Mouse (Mus musculus) lung, postnatal 0 days (tissue): ENCODE measurements around the gene Pcnx. TPM values are rescaled to one million over a fixed set of nuclear protein-coding genes. Genes with fewer than 3 reads are reported as not detected.
A peak's percentile ranks its signal among the peaks of the same experiment; 100 is the strongest.

Source experiments
- ATAC-seq: fragments of 200-750 bp; cut with Nextera tagmentation; 2 replicates; pipeline ENCODE4 v1.8.0; 2017; ENCODE audit warnings: moderate library complexity
- DNase-seq: peaks from one replicate; pipeline ENCODE4 v3.0.0-alpha.2; 2016; ENCODE audit warnings: low spot score
- H3K27ac ChIP-seq: fragments of 300-500 bp; sonication (generic); 2 replicates; pipeline ENCODE4 v1.5.1; 2014; ENCODE audit warnings: antibody characterized with exemption, mild to moderate bottlenecking, low read length, mixed read lengths
- H3K27me3 ChIP-seq: fragments of 300-500 bp; sonication (generic); replicated peaks from 2 replicates; pipeline ENCODE4 v1.6.1; 2014; ENCODE audit warnings: low read length, mixed read lengths; ENCODE audit not compliant: insufficient read depth
- H3K36me3 ChIP-seq: fragments of 300-500 bp; sonication (generic); 2 replicates; pipeline ENCODE4 v1.6.1; 2014; ENCODE audit warnings: low read length, mixed read lengths; ENCODE audit not compliant: insufficient read depth
- H3K4me1 ChIP-seq: fragments of 300-500 bp; sonication (generic); 2 replicates; pipeline ENCODE4 v1.6.1; 2014; ENCODE audit warnings: antibody characterized with exemption, low read depth, low read length, mixed read lengths; ENCODE audit not compliant: insufficient read depth
- H3K4me2 ChIP-seq: fragments of 300-500 bp; sonication (generic); replicated peaks from 2 replicates; pipeline ENCODE4 v1.6.1; 2014; ENCODE audit warnings: low read depth, mild to moderate bottlenecking, low read length, moderate library complexity, mixed read lengths
- H3K4me3 ChIP-seq: fragments of 300-500 bp; sonication (generic); 2 replicates; pipeline ENCODE4 v1.5.1; 2014; ENCODE audit warnings: low read depth, low read length
- H3K9ac ChIP-seq: fragments of 300-500 bp; sonication (generic); replicated peaks from 2 replicates; pipeline ENCODE4 v1.6.1; 2014; ENCODE audit warnings: low read depth, mild to moderate bottlenecking
- H3K9me3 ChIP-seq: fragments of 300-500 bp; sonication (generic); 2 replicates; pipeline ENCODE4 v1.6.1; 2016; ENCODE audit warnings: low read length, mixed read lengths
- CTCF ChIP-seq: IDR thresholded peaks from 2 replicates; pipeline ENCODE4 v1.5.1; 2016; ENCODE audit warnings: antibody characterized with exemption, mild to moderate bottlenecking
- EP300 ChIP-seq: IDR thresholded peaks from 2 replicates; pipeline ENCODE4 v1.6.1; 2016; ENCODE audit warnings: antibody characterized with exemption, mild to moderate bottlenecking, control low read depth
- WGBS: fragments of 180-500 bp; shearing (Covaris S2); extraction: QIAGEN DNeasy Blood & Tissue Kit; methylation state at CpG from one replicate; pipeline ENCODE4 v1.1.7; 2014; 5-methylcytosine and 5-hydroxymethylcytosine counted together
- polyA plus RNA-seq: library from polyadenylated mRNA; unstranded; fragments of >200 nt; fragmentation: Nextera tagmentation; extraction: Ambion mirVana; gene quantifications from 2 replicates; pipeline ENCODE4 v1.2.1, GENCODE M21; 2015

Gene Pcnx
- polyA plus RNA-seq, 1 experiment from 2014 or later, result 13.5 TPM

GRCm38 (mm10) chr12:81837463-81837862, 22.4 kb upstream of the Pcnx start:
- Histone ChIP-seq H3K4me2 (no peak overlapping the region), H3K27ac (no peak overlapping the region), H3K27me3 (no peaks in the 10 kb centered on the region), H3K4me3 (no peak overlapping the region), H3K4me1 (no peaks in the 10 kb centered on the region), H3K9ac (no peak overlapping the region), H3K9me3 (no peaks in the 10 kb centered on the region), H3K36me3 (no peaks in the 10 kb centered on the region)
- no peak for DNase-seq
- ATAC-seq, result no peak
- 48% methylated on average over 5 of the region's 5 CpGs for WGBS
- TF ChIP-seq CTCF (no peak), EP300 (no peak)

GRCm38 (mm10) chr12:81839663-81840062, 20.2 kb upstream of the Pcnx start:
- Histone ChIP-seq H3K27me3 (no peaks in the 10 kb centered on the region), H3K9me3 (no peaks in the 10 kb centered on the region), H3K36me3 (no peaks in the 10 kb centered on the region), H3K4me1 (no peaks in the 10 kb centered on the region), H3K4me3 (no peak overlapping the region), H3K4me2 (no peak overlapping the region), H3K9ac (no peak overlapping the region), H3K27ac (no peak overlapping the region)
- ATAC-seq (no peak), DNase-seq (no peak)
- TF ChIP-seq CTCF, result no peak
- no peak for TF ChIP-seq EP300
- WGBS, result 84% methylated on average over 5 of the region's 5 CpGs

GRCm38 (mm10) chr12:81841046-81841445, 18.8 kb upstream of the Pcnx start:
- Histone ChIP-seq H3K4me1 (no peaks in the 10 kb centered on the region), H3K4me2 (no peak overlapping the region), H3K9ac (no peak overlapping the region), H3K27ac (no peak overlapping the region), H3K36me3 (no peaks in the 10 kb centered on the region), H3K9me3 (no peaks in the 10 kb centered on the region), H3K27me3 (no peaks in the 10 kb centered on the region), H3K4me3 (no peak overlapping the region)
- TF ChIP-seq EP300, result no peak
- TF ChIP-seq CTCF, result no peak
- 61% methylated on average over 5 of the region's 5 CpGs for WGBS
- DNase-seq (peak; percentile 73), ATAC-seq (peak; percentile 69)

- Histone ChIP-seq H3K36me3 (no peaks in the 10 kb centered on the region), H3K4me3 (no peak overlapping the region), H3K27ac (no peak overlapping the region), H3K9me3 (no peaks in the 10 kb centered on the region), H3K4me2 (no peak overlapping the region), H3K9ac (no peak overlapping the region), H3K4me1 (no peaks in the 10 kb centered on the region), H3K27me3 (no peaks in the 10 kb centered on the region)
- TF ChIP-seq EP300 (no peak), CTCF (no peak)
- 75% methylated on average over 5 of the region's 5 CpGs for WGBS
- DNase-seq, result no peak
- no peak for ATAC-seq
Observed at GRCm38 (mm10) chr12:81843501-81843900, 16.3 kb upstream of the Pcnx start.

- no peak for TF ChIP-seq EP300
- no peak for TF ChIP-seq CTCF
- DNase-seq (no peak), ATAC-seq (no peak)
- WGBS, result 25% methylated on average over 13 of the region's 13 CpGs
- Histone ChIP-seq H3K27ac (no peak overlapping the region), H3K36me3 (no peaks in the 10 kb centered on the region), H3K4me2 (peak overlapping the region; percentile 39), H3K9me3 (no peaks in the 10 kb centered on the region), H3K27me3 (no peaks in the 10 kb centered on the region), H3K4me1 (no peaks in the 10 kb centered on the region), H3K9ac (no peak overlapping the region), H3K4me3 (no peak overlapping the region)
Observed at GRCm38 (mm10) chr12:81844572-81844971, 15.3 kb upstream of the Pcnx start.

GRCm38 (mm10) chr12:81844981-81845380, 14.8 kb upstream of the Pcnx start:
- Histone ChIP-seq H3K27ac (no peak overlapping the region), H3K36me3 (no peaks in the 10 kb centered on the region), H3K9ac (no peak overlapping the region), H3K4me2 (peak overlapping the region; percentile 39), H3K4me3 (no peak overlapping the region), H3K9me3 (no peaks in the 10 kb centered on the region), H3K4me1 (no peaks in the 10 kb centered on the region), H3K27me3 (no peaks in the 10 kb centered on the region)
- TF ChIP-seq EP300 (no peak), CTCF (no peak)
- ATAC-seq, result peak; percentile 51
- WGBS, result 7% methylated on average over 14 of the region's 14 CpGs
- DNase-seq, result peak; percentile 57

GRCm38 (mm10) chr12:81849629-81850028, 10.2 kb upstream of the Pcnx start:
- DNase-seq, result peak; percentile 74

More at GRCm38 (mm10) chr12:81849629-81850028, 10.2 kb upstream of the Pcnx start:
- peak; percentile 54 for ATAC-seq
- H3K27ac ChIP-seq, result no peak overlapping the region
- peak; percentile 54; the same call in 1 of the 2 replicates for TF ChIP-seq EP300
- TF ChIP-seq CTCF, result no peak
- no peaks in the 10 kb centered on the region for H3K9me3 ChIP-seq
- H3K4me2 ChIP-seq, result no peak overlapping the region
- no peaks in the 10 kb centered on the region for H3K36me3 ChIP-seq
- no peaks in the 10 kb centered on the region for H3K4me1 ChIP-seq
- no peak overlapping the region for H3K9ac ChIP-seq
- no peaks in the 10 kb centered on the region for H3K27me3 ChIP-seq
- 26% methylated on average over 8 of the region's 8 CpGs for WGBS
- H3K4me3 ChIP-seq, result no peak overlapping the region
